Mouse (Mus musculus): ENCODE results near the gene Samm50.

Samm50 gene

DNA sequence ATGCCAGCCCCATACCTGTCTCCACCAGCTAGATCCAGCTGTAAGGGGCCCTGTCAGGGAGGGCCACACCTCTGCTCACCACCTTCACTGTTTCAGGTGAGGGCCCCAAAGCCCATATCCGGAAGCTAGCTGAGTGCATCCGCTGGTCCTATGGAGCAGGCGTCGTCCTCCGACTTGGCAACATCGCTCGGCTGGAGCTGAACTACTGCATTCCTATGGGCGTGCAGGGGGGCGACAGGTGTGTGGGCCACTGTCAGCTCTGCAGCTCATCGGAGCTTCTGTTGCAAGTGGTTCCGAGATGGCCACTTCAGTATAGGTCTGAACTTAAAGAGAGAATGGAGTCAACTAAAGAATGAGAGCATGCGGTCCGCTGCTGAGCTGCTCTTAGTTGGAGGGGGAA lies 18.9 kb downstream of the Samm50 start:
- no peak for DNase-seq (ENCODE audit: low spot score in 2 of 2)

GRCm38 (mm10) chr15:84211564-84211963 lies 19.5 kb downstream of the Samm50 start:
- no peak for DNase-seq (ENCODE audit: low spot score in 2 of 2)

- DNase-seq (ENCODE audit: low spot score in 2 of 2): peak; percentile 88 to 92
Measured at GRCm38 (mm10) chr15:84212031-84212755, 20.2 kb downstream of the Samm50 start.

GRCm38 (mm10) chr15:84212756-84213105 lies 20.7 kb downstream of the Samm50 start:
- no peak for DNase-seq (ENCODE audit: low spot score in 2 of 2)

- no peak for DNase-seq (ENCODE audit: low spot score in 2 of 2)
Measured at GRCm38 (mm10) chr15:84213162-84213739, 21.2 kb downstream of the Samm50 start.

DNA sequence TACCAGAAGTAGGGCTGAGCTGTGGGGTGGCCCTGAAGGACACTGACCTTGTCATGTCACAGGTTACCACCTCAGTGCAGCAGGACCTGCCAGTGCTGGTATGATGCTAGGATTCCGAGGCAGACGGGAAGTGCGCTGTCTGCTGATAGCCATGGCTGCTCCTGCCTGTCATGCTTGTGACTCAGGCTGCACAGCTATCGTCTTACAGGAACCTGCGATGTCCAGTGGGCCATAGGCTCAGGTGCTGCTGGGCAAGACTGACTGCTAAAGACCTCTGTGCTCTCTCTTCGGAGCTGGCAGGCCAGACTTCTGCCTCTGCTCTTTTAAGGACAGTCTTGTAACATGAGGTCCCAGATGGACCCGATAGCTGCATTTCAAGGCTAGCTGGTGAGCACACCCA lies 22.4 kb downstream of the Samm50 start:
- DNase-seq (ENCODE audit: low spot score in 2 of 2): no peak

DNA sequence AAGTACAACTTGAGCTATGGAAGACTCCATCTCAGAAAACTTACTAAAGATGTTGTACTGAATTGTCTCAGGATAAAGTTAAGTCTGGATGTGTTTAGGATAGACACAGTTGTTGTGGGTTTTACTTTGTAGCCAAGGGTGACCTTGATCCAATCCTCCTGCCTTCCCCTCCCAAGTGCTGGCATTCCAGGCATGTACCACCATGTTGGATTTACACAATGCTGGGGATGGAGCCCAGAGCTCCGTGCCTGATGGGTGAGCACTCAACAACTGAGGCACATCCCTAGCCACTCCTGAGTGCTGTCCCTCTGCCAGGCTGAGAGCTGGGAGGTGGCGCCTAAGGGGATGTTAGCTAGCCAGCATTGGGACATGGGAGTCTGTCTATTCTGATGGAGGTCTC lies 23.2 kb downstream of the Samm50 start:
- no peak for DNase-seq (ENCODE audit: low spot score in 2 of 2)

GRCm38 (mm10) chr15:84216026-84216425 lies 24.0 kb downstream of the Samm50 start:
- DNase-seq (ENCODE audit: low spot score in 2 of 2): no peak

GRCm38 (mm10) chr15:84216461-84217084 lies 24.5 kb downstream of the Samm50 start:
- no peak for DNase-seq (ENCODE audit: low spot score in 2 of 2)

DNA sequence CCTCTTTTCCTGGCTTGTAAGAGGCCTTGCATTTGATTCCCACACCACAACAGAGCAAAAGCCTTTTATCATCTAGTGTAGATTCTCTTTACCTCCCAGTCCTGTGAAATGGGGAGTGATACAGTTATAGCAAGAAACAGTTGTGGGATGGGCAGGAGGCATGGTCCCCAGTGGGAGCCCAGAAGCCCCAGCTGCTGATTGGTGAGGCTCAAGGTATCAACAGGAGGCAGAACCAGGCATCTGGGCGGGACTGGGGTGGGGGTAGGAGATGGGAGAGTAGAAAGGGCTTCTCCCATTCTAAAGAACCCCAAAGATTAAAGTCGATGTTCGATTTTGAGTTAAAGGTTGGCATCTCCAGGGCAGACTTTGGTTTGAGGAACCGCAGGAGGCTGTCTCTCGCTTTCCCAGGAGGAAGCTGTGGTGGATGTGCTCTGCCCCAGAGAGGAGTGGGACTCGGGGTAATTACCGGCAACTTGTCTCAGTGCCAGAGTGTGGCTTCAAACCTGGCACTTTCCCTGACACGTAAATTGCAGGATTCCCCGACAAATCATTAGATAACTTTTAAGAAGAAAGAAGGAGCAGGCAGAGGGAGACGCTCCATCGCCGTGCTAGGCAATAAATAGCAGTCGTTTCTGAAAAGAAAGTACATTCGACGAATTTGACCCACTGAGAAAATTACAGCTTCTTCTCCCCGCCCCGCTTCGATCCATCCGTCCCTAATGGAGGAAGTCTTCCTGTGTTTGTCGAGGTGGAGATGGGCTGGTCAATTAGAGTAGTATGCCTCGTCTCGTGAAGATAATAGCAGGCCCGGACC lies 26.1 kb downstream of the Samm50 start:
- no peak for DNase-seq (ENCODE audit: low spot score in 2 of 2)

GRCm38 (mm10) chr15:84218783-84219271 lies 26.8 kb downstream of the Samm50 start:
- no peak for DNase-seq (ENCODE audit: low spot score in 2 of 2)

DNA sequence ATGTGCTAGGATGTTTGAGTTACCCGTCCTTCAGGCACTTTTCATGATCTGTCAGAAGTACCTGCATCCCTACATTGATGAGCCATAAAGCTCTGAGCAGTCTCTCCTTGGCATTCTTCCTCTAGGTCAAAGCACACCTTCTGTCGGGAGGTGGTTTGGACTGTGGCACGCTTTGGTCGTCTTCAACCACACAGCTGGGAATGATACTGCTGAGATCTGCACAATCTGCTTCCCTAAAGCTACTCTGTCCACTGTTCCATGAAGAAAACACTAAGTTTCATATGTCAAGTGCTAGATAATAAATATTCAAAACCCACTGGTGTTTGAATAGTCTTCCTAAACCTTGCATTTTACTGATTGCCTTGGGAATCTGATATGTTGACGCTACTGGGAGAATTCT lies 29.5 kb downstream of the Samm50 start:
- DNase-seq (ENCODE audit: low spot score in 2 of 2): peak in 1 of 2 experiments; percentile 22

DNA sequence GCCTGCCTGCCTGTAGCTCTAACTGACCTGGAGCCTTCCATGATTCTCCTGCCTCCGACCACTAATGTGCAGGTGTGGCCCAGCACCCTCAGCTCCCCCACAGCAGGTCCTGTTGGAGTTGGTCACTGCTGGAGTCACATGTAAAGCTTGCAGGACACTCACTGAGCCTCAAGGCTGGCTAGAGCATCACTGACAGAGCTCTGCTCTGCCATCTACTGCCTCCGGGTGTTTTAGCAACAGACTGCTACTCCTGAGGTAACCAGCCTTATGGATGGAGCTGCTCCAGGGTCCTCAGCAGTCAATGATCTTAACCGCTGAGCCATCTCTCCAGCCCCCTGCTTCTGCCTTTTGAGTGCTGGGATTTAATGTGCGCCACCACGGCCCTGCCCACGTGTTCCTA lies 31.4 kb downstream of the Samm50 start:
- DNase-seq (ENCODE audit: low spot score in 2 of 2): no peak

- no peak for DNase-seq (ENCODE audit: low spot score in 2 of 2)
Measured at GRCm38 (mm10) chr15:84224779-84225178, 32.7 kb downstream of the Samm50 start.

DNA sequence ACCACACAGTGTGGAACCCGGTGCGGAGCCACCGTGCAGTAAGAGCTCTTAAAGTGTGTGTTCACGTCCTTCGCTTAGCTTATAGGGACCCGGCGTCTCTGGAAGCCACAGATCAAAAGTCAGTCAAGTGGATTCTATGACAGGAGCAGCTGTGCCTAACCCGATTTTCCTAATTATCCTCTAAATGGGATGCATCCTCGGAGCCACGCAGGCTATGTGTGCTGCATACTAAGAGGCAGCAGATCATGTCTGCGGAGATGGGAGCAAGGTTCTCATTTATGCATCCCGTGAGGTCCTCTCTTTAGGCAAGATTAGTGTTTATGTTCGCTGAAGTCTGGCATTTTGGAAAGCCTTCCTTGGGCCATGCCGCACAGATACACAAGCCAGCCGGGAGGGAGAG lies 34.9 kb downstream of the Samm50 start:
- DNase-seq (ENCODE audit: low spot score in 2 of 2): no peak

- DNase-seq (ENCODE audit: low spot score in 2 of 2): no peak
Measured at GRCm38 (mm10) chr15:84230661-84231060, 38.6 kb downstream of the Samm50 start.

DNA sequence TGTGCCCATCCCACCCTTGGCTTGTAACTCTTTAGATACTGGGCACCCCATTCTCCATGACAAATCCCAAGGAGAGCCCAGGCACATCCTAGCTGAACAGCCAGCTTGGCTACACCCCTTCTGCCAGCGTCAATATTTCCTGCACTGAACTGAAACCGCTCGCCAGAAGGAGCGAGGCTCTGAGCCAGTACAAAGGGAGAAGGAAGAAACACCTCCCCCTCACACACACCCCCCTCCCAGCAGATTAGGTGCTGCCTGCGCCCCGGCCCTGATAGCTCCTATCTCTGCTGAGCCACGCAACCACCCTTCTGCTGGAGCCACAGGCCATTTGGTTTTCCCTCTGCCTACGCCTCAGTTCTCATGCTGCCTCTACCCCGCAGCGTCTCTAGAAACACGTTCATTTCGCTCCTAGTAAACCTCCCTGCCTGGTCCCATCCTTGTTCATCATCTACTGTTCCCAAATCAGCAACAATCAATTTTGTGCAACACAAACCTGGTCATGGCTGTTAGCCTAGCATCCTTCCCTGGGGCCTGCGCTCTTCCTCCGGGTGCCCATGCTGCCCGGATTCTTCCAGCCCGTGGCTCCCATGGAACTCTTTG lies 39.2 kb downstream of the Samm50 start:
- peak; percentile 73 to 78 for DNase-seq (ENCODE audit: low spot score in 2 of 2)

- DNase-seq (ENCODE audit: low spot score in 2 of 2): peak; percentile 60 to 71
Measured at GRCm38 (mm10) chr15:84231721-84232561, 39.9 kb downstream of the Samm50 start, which contains the start of gene Parvb. TSS of gene Parvb (plus strand) at chr15:84232043.

GRCm38 (mm10) chr15:84232609-84233008 lies 40.6 kb downstream of the Samm50 start:
- no peak for DNase-seq (ENCODE audit: low spot score in 2 of 2)

GRCm38 (mm10) chr15:84234794-84235581 lies 42.9 kb downstream of the Samm50 start:
- no peak for DNase-seq (ENCODE audit: low spot score in 2 of 2)

All from right cerebral cortex, postnatal 10 days (tissue).